Mouse (Mus musculus) intestine, postnatal 0 days (tissue): Measurements from ENCODE around the gene Heatr4. TPM values are rescaled to one million over a fixed set of nuclear protein-coding genes. Genes with fewer than 3 reads are reported as not detected.
"Not testable (repeated sequence)": the region's sequence is repeated elsewhere in the genome, so short reads cannot be mapped to it uniquely, and the experiment has no call there.

Source experiments
- ATAC-seq: fragments of 200-750 bp; cut with Nextera tagmentation; 2 replicates; pipeline ENCODE4 v1.8.0; 2017; ENCODE audit warnings: mild to moderate bottlenecking, moderate TSS enrichment, moderate library complexity
- H3K27ac ChIP-seq: fragments of 300-500 bp; sonication (generic); 2 replicates; pipeline ENCODE4 v1.5.1; 2014; ENCODE audit warnings: mild to moderate bottlenecking, low read depth, low read length, moderate library complexity
- H3K27me3 ChIP-seq: fragments of 300-500 bp; sonication (generic); replicated peaks from 2 replicates; pipeline ENCODE4 v1.6.1; 2014; ENCODE audit warnings: low read length, mixed read lengths; ENCODE audit not compliant: control insufficient read depth, insufficient read depth
- H3K36me3 ChIP-seq: fragments of 300-500 bp; sonication (generic); 2 replicates; pipeline ENCODE4 v1.6.1; 2014; ENCODE audit warnings: mild to moderate bottlenecking, moderate library complexity; ENCODE audit not compliant: control insufficient read depth, insufficient read depth
- H3K4me1 ChIP-seq: fragments of 300-500 bp; sonication (generic); replicated peaks from 2 replicates; pipeline ENCODE4 v1.6.1; 2014; ENCODE audit warnings: antibody characterized with exemption, low read length, mixed read lengths; ENCODE audit not compliant: control insufficient read depth, insufficient read depth
- H3K4me2 ChIP-seq: fragments of 300-500 bp; sonication (generic); replicated peaks from 2 replicates; pipeline ENCODE4 v1.6.1; 2014; ENCODE audit warnings: low read depth, mild to moderate bottlenecking, moderate library complexity
- H3K4me3 ChIP-seq: fragments of 300-500 bp; sonication (generic); 2 replicates; pipeline ENCODE4 v1.5.1; 2014; ENCODE audit warnings: low read depth, low read length
- H3K9ac ChIP-seq: fragments of 300-500 bp; sonication (generic); 2 replicates; pipeline ENCODE4 v1.6.1; 2014; ENCODE audit warnings: mild to moderate bottlenecking, low read depth, low read length
- H3K9me3 ChIP-seq: fragments of 300-500 bp; sonication (generic); 2 replicates; pipeline ENCODE4 v1.6.1; 2016; ENCODE audit warnings: mixed run types; ENCODE audit not compliant: control insufficient read depth
- CTCF ChIP-seq: sonication (generic); IDR thresholded peaks from 2 replicates; pipeline ENCODE4 v1.5.1; 2016; ENCODE audit warnings: low read depth, mild to moderate bottlenecking, control low read depth, antibody characterized with exemption, moderate library complexity
- WGBS: fragments of 180-500 bp; shearing (Covaris S2); extraction: QIAGEN DNeasy Blood & Tissue Kit; methylation state at CpG from one replicate; pipeline ENCODE4 v1.1.7; 2014; 5-methylcytosine and 5-hydroxymethylcytosine counted together
- polyA plus RNA-seq: library from polyadenylated mRNA; unstranded; fragments of >200 nt; fragmentation: Nextera tagmentation; extraction: Ambion mirVana; gene quantifications from 2 replicates; pipeline ENCODE4 v1.2.1, GENCODE M21; 2015

Heatr4 gene
- 0.04 TPM in 1 of 2 replicates, not detected in the other for polyA plus RNA-seq

DNA sequence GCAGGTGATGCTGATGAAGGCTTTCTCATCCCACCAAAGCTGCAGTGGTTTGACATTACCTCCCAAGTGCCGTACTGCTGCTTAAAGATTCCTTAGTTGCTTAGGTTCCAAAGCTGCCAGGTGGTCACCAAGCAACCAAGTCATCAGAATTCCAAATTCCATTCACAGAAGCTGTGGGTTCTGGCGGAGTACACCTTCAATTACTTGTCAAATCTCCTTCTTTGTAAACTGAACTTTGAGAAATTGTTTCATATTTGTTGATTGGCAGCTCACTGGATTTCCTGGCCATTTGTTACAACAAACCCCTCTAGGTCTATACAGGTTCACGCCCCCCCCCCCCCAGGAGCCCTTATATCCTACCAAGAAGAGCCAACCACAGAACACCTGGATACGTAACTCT is at the start of gene Heatr4:
Gene Heatr4 (minus strand): TSS at position 101 of the 400 bp plus-strand sequence.
- Histone ChIP-seq H3K4me1 (no peaks in the 10 kb centered on the region), H3K4me2 (no peak within 1 kb of the TSS), H3K36me3 (no peaks in the 10 kb centered on the region), H3K9ac (no peak within 1 kb of the TSS), H3K27ac (no peak within 1 kb of the TSS), H3K27me3 (no peaks in the 10 kb centered on the region), H3K4me3 (no peak within 1 kb of the TSS), H3K9me3 (no peaks in the 10 kb centered on the region)
- no peak for TF ChIP-seq CTCF
- 88% methylated on average over 4 of the region's 4 CpGs for WGBS
- ATAC-seq: no peak

DNA sequence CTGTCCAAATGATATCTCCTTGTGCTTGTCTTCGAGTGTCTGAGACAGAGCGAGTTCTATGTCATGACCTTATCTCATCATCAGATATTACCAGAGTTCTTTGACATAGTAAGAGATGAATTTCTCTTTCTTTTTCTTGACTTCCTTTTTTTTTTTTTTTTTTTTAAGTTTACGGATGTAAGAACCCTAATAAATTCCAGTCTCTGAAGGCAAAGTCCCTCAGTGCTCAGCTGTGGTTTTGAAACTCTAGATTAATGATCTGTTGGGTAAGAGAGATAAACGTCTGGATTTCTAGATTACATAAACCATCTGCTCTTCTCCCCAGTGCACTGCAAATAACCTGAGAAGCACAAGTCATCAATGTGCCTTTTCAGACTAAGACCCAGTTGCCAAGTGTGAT is 49.5 kb upstream of the Heatr4 start:
- no peak for TF ChIP-seq CTCF
- Histone ChIP-seq H3K27me3 (no peaks in the 10 kb centered on the region), H3K27ac (no peak overlapping the region), H3K4me2 (no peak overlapping the region), H3K9ac (no peak overlapping the region), H3K4me3 (no peak overlapping the region), H3K9me3 (no peaks in the 10 kb centered on the region), H3K36me3 (no peaks in the 10 kb centered on the region), H3K4me1 (no peaks in the 10 kb centered on the region)
- no peak for ATAC-seq
- 16% methylated on average over 4 of the region's 4 CpGs for WGBS

DNA sequence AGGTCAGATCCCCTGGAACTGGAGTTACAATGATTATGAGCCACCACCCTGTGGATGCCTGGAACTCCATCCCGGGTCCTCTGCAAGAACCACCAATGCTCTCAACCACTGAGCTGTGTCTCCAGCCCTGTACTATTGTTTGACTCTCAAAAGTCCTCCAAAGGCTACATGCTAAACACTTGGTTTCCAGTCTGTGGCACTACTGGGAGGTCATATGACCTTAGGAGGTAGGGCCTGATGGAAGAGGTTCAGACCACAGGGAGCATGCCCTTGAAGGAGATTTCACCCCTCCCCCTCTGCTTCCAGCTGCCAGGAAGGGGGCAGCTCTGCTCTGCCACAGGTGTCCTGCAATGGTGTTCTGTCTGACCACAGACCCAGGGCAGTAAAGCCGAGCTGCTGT is 48.6 kb upstream of the Heatr4 start:
- H3K4me2 ChIP-seq, H3K9ac ChIP-seq, H3K9me3 ChIP-seq, H3K4me3 ChIP-seq, ATAC-seq, H3K36me3 ChIP-seq, H3K27me3 ChIP-seq, H3K4me1 ChIP-seq: not testable (repeated sequence)
- H3K27ac ChIP-seq: peak overlapping the region; percentile 46; the same call in 1 of the 2 replicates
- 65% methylated on average over 2 of the region's 2 CpGs for WGBS

DNA sequence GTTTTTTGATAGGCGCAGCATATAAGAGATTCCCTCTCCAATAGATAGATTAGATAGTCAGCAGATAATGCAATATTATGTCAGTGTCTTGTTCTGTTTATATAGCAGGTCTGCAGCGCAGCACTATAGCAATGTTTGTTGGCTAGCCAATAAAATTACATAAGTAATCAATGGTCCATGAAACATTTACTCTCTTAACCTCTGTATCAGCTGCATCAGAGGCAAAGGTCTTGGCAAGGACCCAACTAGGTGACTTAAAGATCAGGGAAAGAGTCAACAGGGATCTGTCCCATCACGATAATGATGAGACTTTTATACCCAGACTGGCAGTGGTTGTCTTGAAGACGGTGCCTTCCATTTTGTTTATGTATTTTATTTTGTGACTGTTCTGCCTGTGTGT is 48.2 kb upstream of the Heatr4 start:
- WGBS: 58% methylated on average over 4 of the region's 4 CpGs
- Histone ChIP-seq H3K27ac (peak overlapping the region; percentile 46; the same call in 1 of the 2 replicates), H3K9me3 (no peaks in the 10 kb centered on the region)

DNA sequence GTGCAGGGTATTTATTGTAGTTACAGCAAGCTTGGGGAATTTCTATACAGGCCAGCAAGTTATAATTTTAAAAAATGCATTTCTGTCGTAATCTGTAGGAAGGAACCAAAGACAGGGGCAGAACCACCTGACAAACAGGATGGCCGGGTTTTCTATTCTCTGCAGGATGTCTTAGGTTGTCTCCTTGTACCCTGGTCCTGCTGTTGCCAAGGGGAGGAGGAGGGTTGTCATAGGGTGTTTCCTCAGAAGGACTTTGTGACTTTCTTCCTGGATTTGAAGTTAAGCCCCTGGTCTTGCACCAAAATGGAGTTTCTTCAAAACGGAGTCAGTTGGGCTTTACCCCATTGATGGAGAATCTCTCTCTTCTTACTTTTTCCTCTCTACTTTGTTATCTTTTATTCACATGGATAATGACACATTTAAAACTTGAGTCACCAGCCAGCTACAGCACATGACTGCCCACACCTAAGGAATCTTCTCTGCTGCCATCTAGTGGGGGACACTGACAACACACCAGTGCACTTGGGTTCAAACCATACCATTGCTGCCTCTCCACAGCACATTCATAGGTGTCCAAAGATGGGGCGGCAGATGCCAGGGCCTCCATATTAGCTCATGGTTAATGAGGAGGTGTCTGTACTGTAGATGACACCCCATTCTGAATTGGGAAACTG is 46.1 kb upstream of the Heatr4 start:
- Histone ChIP-seq H3K9me3 (no peaks in the 10 kb centered on the region), H3K4me3 (no peak overlapping the region), H3K4me1 (no peaks in the 10 kb centered on the region), H3K4me2 (no peak overlapping the region), H3K27me3 (no peaks in the 10 kb centered on the region), H3K27ac (no peak overlapping the region), H3K36me3 (no peaks in the 10 kb centered on the region), H3K9ac (no peak overlapping the region)
- peak; percentile 94 for TF ChIP-seq CTCF
- WGBS: 42% methylated on average over 4 of the region's 4 CpGs
- peak; percentile 78 for ATAC-seq

More for the DNA sequence above, 48.2 kb upstream of the Heatr4 start:
- H3K4me1 ChIP-seq: no peaks in the 10 kb centered on the region
- ATAC-seq: no peak
- H3K4me3 ChIP-seq: no peak overlapping the region
- H3K9ac ChIP-seq: no peak overlapping the region
- H3K27me3 ChIP-seq: no peaks in the 10 kb centered on the region
- no peak for TF ChIP-seq CTCF
- H3K4me2 ChIP-seq: no peak overlapping the region
- no peaks in the 10 kb centered on the region for H3K36me3 ChIP-seq

DNA sequence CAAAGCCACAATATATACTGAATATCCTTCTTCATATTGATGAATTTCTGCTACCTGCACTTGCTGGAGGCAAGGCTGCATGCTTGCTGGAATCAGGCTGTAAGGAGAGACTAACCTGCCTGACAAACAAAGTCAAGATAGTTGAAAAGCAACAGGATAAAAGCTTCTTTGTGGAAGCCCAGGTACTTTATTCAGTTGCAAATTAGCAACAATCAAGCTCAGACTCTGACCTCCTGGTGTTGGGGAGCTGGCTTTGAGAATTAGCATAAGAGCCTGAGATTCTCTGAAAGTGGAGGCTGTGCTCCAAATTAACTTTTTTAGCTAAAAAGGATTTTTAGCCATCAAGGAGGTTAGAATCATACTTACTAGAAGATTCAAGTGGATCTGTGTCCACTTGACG is 44.4 kb upstream of the Heatr4 start:
- H3K27ac ChIP-seq, H3K4me2 ChIP-seq, H3K36me3 ChIP-seq, H3K4me3 ChIP-seq, H3K27me3 ChIP-seq, H3K9ac ChIP-seq, ATAC-seq, H3K9me3 ChIP-seq, H3K4me1 ChIP-seq: not testable (repeated sequence)
- 91% methylated on average over 1 of the region's 1 CpGs for WGBS

DNA sequence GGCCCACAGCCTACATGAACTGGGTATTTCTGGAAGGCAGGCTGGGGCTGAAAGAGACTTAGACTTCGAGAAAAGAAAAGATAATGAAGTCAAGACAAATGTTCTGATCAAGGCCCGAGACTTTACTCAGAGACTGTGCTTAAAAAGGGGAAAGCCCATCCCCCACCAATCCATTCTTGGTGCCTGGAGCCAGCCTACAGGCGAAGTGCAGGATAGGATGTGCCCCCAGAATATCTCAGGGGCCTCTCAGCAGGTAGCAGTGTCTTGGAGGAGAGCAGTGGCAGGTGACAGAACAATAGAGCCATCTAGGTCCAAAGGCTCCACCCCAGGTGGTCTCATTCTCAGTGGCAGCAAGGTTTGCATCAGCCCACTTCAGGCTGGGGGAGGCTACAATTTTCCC is 43.7 kb upstream of the Heatr4 start:
- H3K4me2 ChIP-seq, H3K9me3 ChIP-seq, H3K36me3 ChIP-seq, H3K27ac ChIP-seq, H3K4me1 ChIP-seq, ATAC-seq, H3K4me3 ChIP-seq, H3K9ac ChIP-seq, H3K27me3 ChIP-seq: not testable (repeated sequence)
- 68% methylated on average over 3 of the region's 3 CpGs for WGBS
